Mouse (Mus musculus) bone marrow, adult 2 months (tissue): ENCODE data around the gene Wfdc6a. TPM values are rescaled to one million over a fixed set of nuclear protein-coding genes. Genes with fewer than 3 reads are reported as not detected.

Source experiments
- H3K27ac ChIP-seq: fragments of 200-500 bp; 2 replicates; pipeline ENCODE4 v1.5.1; 2012; ENCODE audit warnings: low read depth, mild to moderate bottlenecking, control low read depth, inconsistent platforms, low read length; ENCODE audit not compliant: control insufficient read depth, poor library complexity, insufficient read depth
- H3K4me1 ChIP-seq: fragments of 200-500 bp; 2 replicates; pipeline ENCODE4 v1.6.1; 2011; ENCODE audit warnings: low read length; ENCODE audit not compliant: control insufficient read depth, insufficient read depth
- H3K4me3 ChIP-seq: fragments of 200-500 bp; replicated peaks from 2 replicates; pipeline ENCODE3; 2011; ENCODE audit warnings: mild to moderate bottlenecking, low read depth, low read length, control low read depth; ENCODE audit not compliant: control insufficient read depth
- CTCF ChIP-seq: fragments of 200-500 bp; IDR thresholded peaks from 2 replicates; pipeline ENCODE4 v1.5.1; 2011; ENCODE audit warnings: low read length, control low read depth; ENCODE audit not compliant: control insufficient read depth, insufficient read depth
- POLR2A ChIP-seq: fragments of 200-500 bp; IDR thresholded peaks from 2 replicates; pipeline ENCODE4 v1.6.1; 2011; ENCODE audit warnings: low read depth, mild to moderate bottlenecking, control low read depth, low read length, borderline replicate concordance; ENCODE audit not compliant: control insufficient read depth
- WGBS: fragments of 180-500 bp; shearing (Covaris S2); methylation state at CpG from one replicate; pipeline ENCODE4 v1.1.7; 2018; 5-methylcytosine and 5-hydroxymethylcytosine counted together
- polyA plus RNA-seq: library from polyadenylated mRNA; stranded (reverse); fragments of >200 nt; gene quantifications from 2 replicates; pipeline ENCODE4 v1.2.4, GENCODE M21; 2011; ENCODE audit warnings: low replicate concordance; ENCODE audit not compliant: missing spikeins, insufficient read depth, insufficient read length

Wfdc6a gene
- polyA plus RNA-seq, 1 experiment: not detected

GRCm38 (mm10) chr2:164560106-164560505, 25.1 kb downstream of the Wfdc6a start:
- TF ChIP-seq POLR2A (no peak), CTCF (no peak)
- Histone ChIP-seq H3K27ac (no peak overlapping the region), H3K4me3 (no peak overlapping the region), H3K4me1 (no peaks in the 10 kb centered on the region)
- WGBS: 83% methylated on average over 8 of the region's 8 CpGs

GRCm38 (mm10) chr2:164558991-164559645, 26.1 kb downstream of the Wfdc6a start:
- H3K4me1 ChIP-seq: no peaks in the 10 kb centered on the region
- TF ChIP-seq CTCF (no peak), POLR2A (no peak)
- no peak overlapping the region for H3K4me3 ChIP-seq
- WGBS: 10% methylated on average over 16 of the region's 16 CpGs
- H3K27ac ChIP-seq: no peak overlapping the region

- H3K4me3 ChIP-seq: no peak overlapping the region
- 34% methylated on average over 8 of the region's 8 CpGs for WGBS
- H3K27ac ChIP-seq: no peak overlapping the region
- TF ChIP-seq POLR2A (no peak), CTCF (no peak)
- no peaks in the 10 kb centered on the region for H3K4me1 ChIP-seq
Observed at GRCm38 (mm10) chr2:164558426-164558825, 26.8 kb downstream of the Wfdc6a start.

DNA sequence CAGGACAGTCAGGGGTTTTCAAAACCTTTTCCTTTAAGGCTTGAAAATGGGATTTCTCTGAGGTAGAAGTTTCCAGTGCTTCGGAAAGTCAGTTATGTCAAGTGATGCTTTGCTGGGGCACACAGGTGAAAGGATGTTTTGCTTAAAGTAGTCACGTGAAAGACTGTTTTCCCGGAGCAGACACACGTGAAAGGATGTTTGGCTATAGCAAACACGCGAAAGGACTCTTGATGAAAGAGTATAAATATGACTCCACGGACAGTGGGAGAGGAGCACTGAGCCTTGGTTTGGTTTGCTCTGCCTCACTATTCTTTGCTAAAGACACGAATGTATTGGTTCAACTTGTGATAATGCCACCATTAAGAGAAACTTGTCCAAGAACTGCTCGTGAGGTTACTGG, 33.7 kb downstream of the Wfdc6a start:
- no peak for TF ChIP-seq CTCF

GRCm38 (mm10) chr2:164550895-164551269, 34.4 kb downstream of the Wfdc6a start:
- no peak for TF ChIP-seq POLR2A
- no peak for TF ChIP-seq CTCF
- Histone ChIP-seq H3K27ac (no peak overlapping the region), H3K4me3 (no peak overlapping the region), H3K4me1 (no peaks in the 10 kb centered on the region)
- 5% methylated on average over 2 of the region's 2 CpGs for WGBS

More for the DNA sequence above, 33.7 kb downstream of the Wfdc6a start:
- no peaks in the 10 kb centered on the region for H3K4me1 ChIP-seq
- H3K4me3 ChIP-seq: no peak overlapping the region
- no peak overlapping the region for H3K27ac ChIP-seq
- WGBS: 80% methylated on average over 9 of the region's 9 CpGs

DNA sequence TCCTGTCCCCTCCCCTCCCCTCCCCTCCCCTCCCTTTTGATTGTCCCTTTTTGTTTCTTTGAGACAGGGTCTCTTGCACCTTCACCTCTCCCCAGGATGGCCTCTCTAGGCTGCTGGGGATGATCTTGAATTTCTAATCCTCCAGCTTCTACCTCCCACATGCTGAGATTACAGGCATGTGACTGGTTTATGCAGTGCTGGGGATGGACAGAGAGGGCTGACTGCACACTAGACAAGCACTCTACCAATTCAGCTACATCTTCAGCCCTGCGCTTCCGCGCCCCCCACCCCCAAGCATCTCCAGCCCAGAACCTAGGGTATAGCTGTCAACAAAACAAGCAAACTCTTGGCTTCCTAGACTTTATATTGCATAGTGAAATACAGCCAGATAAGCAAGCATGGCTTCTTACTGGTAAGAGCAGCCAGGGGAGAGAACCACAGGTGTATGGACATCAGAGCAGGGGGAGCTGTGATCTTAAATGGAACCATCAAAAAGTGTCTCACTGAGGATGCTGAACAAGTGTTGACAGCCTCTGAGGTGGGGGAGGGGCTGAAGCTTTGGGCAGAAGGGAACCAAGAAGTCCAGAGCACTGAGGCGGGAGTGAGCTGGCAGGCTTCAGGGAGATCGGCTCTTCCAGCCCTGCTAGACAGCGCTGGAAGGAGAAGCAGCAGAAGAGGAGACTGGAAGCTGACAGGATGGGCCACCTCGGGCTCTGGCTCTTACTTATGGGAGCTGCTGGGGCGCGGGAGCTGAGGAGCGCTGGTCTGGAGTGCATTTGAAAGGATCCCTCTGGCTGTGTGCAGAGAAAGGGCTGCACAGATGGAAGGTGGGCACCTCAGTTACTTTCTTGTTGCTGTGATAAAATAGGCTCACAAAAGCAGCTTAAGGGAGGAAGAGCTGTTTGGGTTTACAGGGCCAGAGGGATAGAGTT, 35.0 kb downstream of the Wfdc6a start:
- TF ChIP-seq POLR2A: no peak
- no peak for TF ChIP-seq CTCF
- Histone ChIP-seq H3K4me1 (no peaks in the 10 kb centered on the region), H3K4me3 (no peak overlapping the region), H3K27ac (no peak overlapping the region)
- 43% methylated on average over 10 of the region's 10 CpGs for WGBS

DNA sequence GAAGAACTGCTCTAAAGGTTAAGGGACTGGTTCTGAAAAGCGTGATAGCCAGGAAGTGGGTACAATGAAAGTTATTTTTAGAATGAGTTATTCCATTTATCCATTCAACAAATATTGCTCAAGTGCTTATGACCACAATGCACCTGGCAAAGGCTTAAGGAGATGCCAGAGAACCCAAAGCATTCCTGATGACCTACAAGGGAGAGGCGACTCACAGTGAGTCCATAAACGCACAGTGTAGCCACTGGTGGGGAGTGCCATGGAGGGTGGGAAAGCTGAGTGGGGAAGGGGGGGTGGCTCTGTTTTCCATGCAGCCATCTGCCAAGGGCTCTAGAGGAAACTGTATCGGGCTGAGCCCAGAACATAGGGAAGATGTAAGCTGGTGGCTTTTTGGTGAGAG, 35.9 kb downstream of the Wfdc6a start:
- no peaks in the 10 kb centered on the region; the same call in 1 of the 2 replicates for H3K4me1 ChIP-seq

GRCm38 (mm10) chr2:164544454-164545097, 40.7 kb downstream of the Wfdc6a start:
- TF ChIP-seq CTCF (no peak), POLR2A (no peak)
- H3K4me1 ChIP-seq: no peaks in the 10 kb centered on the region; the same call in 1 of the 2 replicates
- no peak overlapping the region for H3K27ac ChIP-seq
- WGBS: under 1% methylated on average over 5 of the region's 5 CpGs
- no peak overlapping the region for H3K4me3 ChIP-seq

More for the DNA sequence above, 35.9 kb downstream of the Wfdc6a start:
- 53% methylated on average over 4 of the region's 4 CpGs for WGBS
- no peak for TF ChIP-seq CTCF
- no peak for TF ChIP-seq POLR2A
- no peak overlapping the region for H3K27ac ChIP-seq
- H3K4me3 ChIP-seq: no peak overlapping the region
